Mouse (Mus musculus) liver, adult 2 months (tissue): Measurements from ENCODE around the gene Bcl9. TPM values are rescaled to one million over a fixed set of nuclear protein-coding genes. Genes with fewer than 3 reads are reported as not detected.

Experiments used
- DNase-seq: peaks from one replicate; pipeline ENCODE4 v3.0.0-alpha.2; 2011; ENCODE audit warnings: low read depth, low spot score; ENCODE audit errors: extremely low read depth
- H3K27ac ChIP-seq: fragments of 200-500 bp; replicated peaks from 2 replicates; pipeline ENCODE4 v1.5.1; 2012; ENCODE audit warnings: low read depth, mild to moderate bottlenecking, control low read depth, inconsistent platforms, low read length; ENCODE audit not compliant: insufficient read depth
- H3K27me3 ChIP-seq: fragments of 200-500 bp; 2 replicates; pipeline ENCODE4 v1.6.1; 2012; ENCODE audit warnings: mild to moderate bottlenecking, moderate library complexity, low read length, inconsistent platforms; ENCODE audit not compliant: control insufficient read depth, insufficient read depth
- H3K36me3 ChIP-seq: fragments of 200-500 bp; 2 replicates; pipeline ENCODE4 v1.6.1; 2012; ENCODE audit warnings: low read length, inconsistent platforms; ENCODE audit not compliant: control insufficient read depth, insufficient read depth
- H3K4me1 ChIP-seq: fragments of 200-500 bp; 2 replicates; pipeline ENCODE4 v1.6.1; 2011; ENCODE audit warnings: low read length; ENCODE audit not compliant: control insufficient read depth, insufficient read depth
- H3K4me3 ChIP-seq: fragments of 200-500 bp; 2 replicates; pipeline ENCODE4 v1.5.1; 2011; ENCODE audit warnings: low read depth, mild to moderate bottlenecking, control low read depth, low read length, moderate library complexity; ENCODE audit not compliant: insufficient read depth
- H3K79me2 ChIP-seq: fragments of 200-500 bp; 2 replicates; pipeline ENCODE4 v1.6.1; 2012; ENCODE audit warnings: inconsistent platforms, mild to moderate bottlenecking, low read length, moderate library complexity; ENCODE audit not compliant: control insufficient read depth, insufficient read depth
- H3K9ac ChIP-seq: fragments of 200-500 bp; 2 replicates; pipeline ENCODE4 v1.6.1; 2012; ENCODE audit warnings: low read depth, mild to moderate bottlenecking, control low read depth, inconsistent platforms, low read length
- CTCF ChIP-seq: fragments of 200-500 bp; IDR thresholded peaks from 2 replicates; pipeline ENCODE4 v1.5.1; 2011; ENCODE audit warnings: low read depth, low read length, control low read depth
- POLR2A ChIP-seq: fragments of 200-500 bp; IDR thresholded peaks from 2 replicates; pipeline ENCODE4 v1.6.1; 2011; ENCODE audit warnings: low read length, control low read depth; ENCODE audit not compliant: insufficient read depth; ENCODE audit errors: extremely low read depth
- WGBS: fragments of 180-500 bp; shearing (Covaris S2); methylation state at CpG from one replicate; pipeline ENCODE4 v1.1.7; 2018; 5-methylcytosine and 5-hydroxymethylcytosine counted together
- polyA plus RNA-seq: library from polyadenylated mRNA; depleted of rRNA; stranded (reverse); fragments of >200 nt; gene quantifications from 2 replicates; pipeline ENCODE4 v1.2.3, GENCODE M21; 2012; rRNA removed
- total RNA-seq: library from RNA; depleted of rRNA; stranded (reverse); fragments of >200 nt; gene quantifications from 2 replicates; pipeline ENCODE4 v1.2.3, GENCODE M21; 2014; rRNA removed

Bcl9 gene
- total and polyA plus RNA-seq, 2 experiments = 1.0 to 3.1 TPM

- H3K4me3 ChIP-seq = peak overlapping the region; percentile 53
- WGBS = 2% methylated on average over 17 of the region's 17 CpGs
- TF ChIP-seq CTCF (no peak), POLR2A (no peak)
- DNase-seq = peak; percentile 59
- H3K36me3 ChIP-seq = no peaks in the 10 kb centered on the region
- H3K4me1 ChIP-seq = peaks cover 5% of the 10 kb centered on the region; the same call in 1 of the 2 replicates
- H3K27ac ChIP-seq = 0 out of 2 replicates have a peak overlapping the region, but pooled peaks have one; percentile 14
- peaks cover 4% of the 10 kb centered on the region; the same call in 1 of the 2 replicates for H3K79me2 ChIP-seq
- H3K9ac ChIP-seq = peak overlapping the region; percentile 58
- H3K27me3 ChIP-seq = no peaks in the 10 kb centered on the region
Observed at GRCm38 (mm10) chr3:97157958-97158599, 139.6 kb downstream of the Bcl9 start.

- Histone ChIP-seq H3K79me2 (peaks cover 4% of the 10 kb centered on the region; the same call in 1 of the 2 replicates), H3K36me3 (no peaks in the 10 kb centered on the region), H3K27me3 (no peaks in the 10 kb centered on the region), H3K4me1 (peaks cover 5% of the 10 kb centered on the region; the same call in 1 of the 2 replicates), H3K4me3 (no peak overlapping the region), H3K27ac (no peak overlapping the region), H3K9ac (no peak overlapping the region)
- WGBS = 90% methylated on average over 1 of the region's 1 CpGs
- DNase-seq = no peak
- TF ChIP-seq CTCF (no peak), POLR2A (no peak)
Observed at GRCm38 (mm10) chr3:97157308-97157707, 140.4 kb downstream of the Bcl9 start.

GRCm38 (mm10) chr3:97156431-97156830 is 141.3 kb downstream of the Bcl9 start:
- Histone ChIP-seq H3K36me3 (no peaks in the 10 kb centered on the region), H3K27ac (no peak overlapping the region), H3K9ac (no peak overlapping the region), H3K4me1 (peaks cover 5% of the 10 kb centered on the region; the same call in 1 of the 2 replicates), H3K27me3 (no peaks in the 10 kb centered on the region), H3K4me3 (no peak overlapping the region), H3K79me2 (no peaks in the 10 kb centered on the region; the same call in 1 of the 2 replicates)
- 70% methylated on average over 6 of the region's 6 CpGs for WGBS
- peak; percentile 79 for DNase-seq
- no peak for TF ChIP-seq CTCF
- TF ChIP-seq POLR2A = no peak

Other genes with a start within 250 kb of the Bcl9 start
- gene Acp6, start 139.1 kb downstream of the Bcl9 start, total RNA-seq = 31.9 and 34.2 TPM in 2 replicates
- gene Acp6, start 139.1 kb downstream of the Bcl9 start, polyA plus RNA-seq = 33.7 and 37.5 TPM in 2 replicates
- gene Olfr1402, start 124.1 kb upstream of the Bcl9 start, total RNA-seq = not detected in 2 replicates
- not detected in 2 replicates for gene Olfr1402, start 124.1 kb upstream of the Bcl9 start, polyA plus RNA-seq